Mouse (Mus musculus): Measurements from ENCODE around the gene Med16. TPM values are rescaled to one million over a fixed set of nuclear protein-coding genes. Genes with fewer than 3 reads are reported as not detected.
A peak's percentile ranks its signal among the peaks of the same experiment; 100 is the strongest.

The Med16 gene
- polyA plus RNA-seq, 1 experiment from 2014 or later, result 49.0 TPM

GRCm38 (mm10) chr10:79930826-79931186 lies 22.1 kb upstream of the Med16 start:
- no peak for ATAC-seq
- H3K4me1 ChIP-seq, result peaks cover 43% of the 10 kb centered on the region
- no peaks in the 10 kb centered on the region for H3K9me3 ChIP-seq (replicated peaks)
- no peaks in the 10 kb centered on the region for H3K27me3 ChIP-seq
- peaks cover 26% of the 10 kb centered on the region for H3K36me3 ChIP-seq (ENCODE audit: poor library complexity, severe bottlenecking)
- H3K27ac ChIP-seq, result no peak overlapping the region
- H3K4me2 ChIP-seq, result no peak overlapping the region
- WGBS, result 87% methylated on average over 16 of the region's 16 CpGs
- no peak overlapping the region for H3K9ac ChIP-seq
- no peak overlapping the region for H3K4me3 ChIP-seq

DNA sequence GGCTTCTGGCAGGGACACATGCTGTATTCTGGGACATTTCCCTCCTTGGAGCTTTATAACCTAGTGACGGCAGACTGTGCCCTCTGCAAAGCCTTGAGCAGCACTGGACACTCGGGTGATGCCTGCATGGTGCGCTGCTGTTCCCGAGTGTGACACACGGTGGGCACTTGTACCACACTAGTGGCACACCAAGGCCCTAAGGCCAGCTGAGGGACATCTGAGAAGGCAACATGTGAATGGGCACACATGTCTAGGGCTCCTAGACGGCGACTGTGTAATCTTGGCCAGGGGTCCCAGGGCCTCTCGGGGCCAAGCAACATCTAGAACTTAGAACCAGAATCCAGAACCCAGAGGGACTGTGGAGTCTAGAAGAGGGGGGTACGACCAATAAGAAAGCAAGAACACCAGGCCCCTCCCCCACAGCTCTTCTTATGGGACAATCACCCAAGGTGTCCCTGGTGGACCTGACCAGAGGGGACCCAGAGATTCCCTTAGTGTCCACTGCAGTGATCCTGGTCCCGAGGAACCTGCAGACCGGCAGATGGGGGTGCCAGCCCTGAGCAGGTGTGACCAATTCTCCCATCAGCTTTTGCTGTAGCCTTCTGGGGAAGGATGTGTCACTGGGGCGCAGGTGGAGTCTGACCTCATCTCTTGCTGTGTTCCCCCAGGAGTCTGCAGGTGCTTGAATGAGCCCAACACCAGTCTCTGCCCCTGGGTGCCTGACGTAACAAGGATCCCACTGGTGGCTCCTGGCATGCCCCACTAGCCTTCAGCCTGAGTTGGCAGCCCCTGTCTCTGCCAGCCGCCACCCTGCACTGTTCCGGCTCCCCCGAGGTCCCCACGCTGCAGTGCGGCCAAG lies 21.5 kb upstream of the Med16 start:
- Histone ChIP-seq H3K9me3 (replicated peaks) (no peaks in the 10 kb centered on the region), H3K4me3 (no peak overlapping the region), H3K4me1 (peaks cover 46% of the 10 kb centered on the region), H3K27ac (0 out of 2 replicates have a peak overlapping the region, but pooled peaks have one; percentile 57), H3K27me3 (no peaks in the 10 kb centered on the region), H3K4me2 (0 out of 2 replicates have a peak overlapping the region, but pooled peaks have one; percentile 93), H3K36me3 (ENCODE audit: poor library complexity, severe bottlenecking) (peaks cover 26% of the 10 kb centered on the region), H3K9ac (no peak overlapping the region)
- 88% methylated on average over 18 of the region's 18 CpGs for WGBS
- ATAC-seq, result no peak

- H3K9me3 ChIP-seq (replicated peaks), result no peaks in the 10 kb centered on the region
- WGBS, result 39% methylated on average over 9 of the region's 9 CpGs
- H3K36me3 ChIP-seq (ENCODE audit: poor library complexity, severe bottlenecking), result peaks cover 26% of the 10 kb centered on the region
- H3K9ac ChIP-seq, result peak overlapping the region; percentile 60
- ATAC-seq, result no peak
- H3K27me3 ChIP-seq, result peaks cover 2% of the 10 kb centered on the region
- H3K27ac ChIP-seq, result peak overlapping the region; percentile 57
- peak overlapping the region; percentile 98 for H3K4me3 ChIP-seq
- peak overlapping the region; percentile 93 for H3K4me2 ChIP-seq
- H3K4me1 ChIP-seq, result peaks cover 42% of the 10 kb centered on the region
Observed at GRCm38 (mm10) chr10:79928907-79929701, 20.4 kb upstream of the Med16 start.

DNA sequence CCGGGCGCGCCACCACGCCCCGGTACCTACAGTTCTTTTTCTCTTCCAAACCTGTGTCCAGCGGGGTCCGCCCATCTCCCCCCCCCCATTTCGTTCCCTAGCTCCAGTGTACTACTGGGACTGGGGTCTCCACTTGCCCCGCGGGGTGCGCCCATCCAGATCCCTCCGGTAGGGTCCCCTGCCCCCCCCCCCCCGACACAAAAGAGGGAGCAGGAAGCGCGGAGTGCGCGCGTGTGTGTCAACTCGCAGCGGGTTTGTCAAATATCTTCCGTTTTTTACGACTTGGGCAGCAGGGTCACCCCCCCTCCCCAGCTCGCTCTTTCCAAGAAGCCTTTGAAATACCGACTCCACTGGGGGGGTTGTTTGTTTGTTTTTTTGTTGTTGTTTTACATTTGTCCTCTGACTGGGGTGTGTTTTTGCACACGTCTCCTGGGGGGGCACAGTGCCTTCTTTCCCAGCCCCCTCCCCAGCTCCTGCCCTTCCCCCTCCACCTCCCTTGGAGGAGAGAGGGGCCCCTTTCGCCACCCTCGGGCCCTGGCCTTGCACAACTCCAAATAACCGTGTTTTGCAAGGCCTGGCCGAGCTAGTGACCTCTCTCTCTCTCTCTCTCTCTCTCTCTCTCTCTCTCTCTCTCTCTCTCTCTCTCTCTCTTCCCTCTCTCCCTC lies 19.4 kb upstream of the Med16 start:
- H3K36me3 ChIP-seq (ENCODE audit: poor library complexity, severe bottlenecking), result peaks cover 26% of the 10 kb centered on the region
- H3K4me1 ChIP-seq, result peaks cover 39% of the 10 kb centered on the region
- H3K27ac ChIP-seq, result peak overlapping the region; percentile 89
- peaks cover 11% of the 10 kb centered on the region for H3K27me3 ChIP-seq
- H3K9me3 ChIP-seq (replicated peaks), result no peaks in the 10 kb centered on the region
- WGBS, result 2% methylated on average over 29 of the region's 29 CpGs
- H3K4me2 ChIP-seq, result peak overlapping the region; percentile 93
- H3K4me3 ChIP-seq, result peak overlapping the region; percentile 98
- peak overlapping the region; percentile 88 for H3K9ac ChIP-seq
- ATAC-seq, result no peak

- peak overlapping the region; percentile 98 for H3K4me3 ChIP-seq
- WGBS, result under 1% methylated on average over 54 of the region's 54 CpGs
- H3K9me3 ChIP-seq (replicated peaks), result no peaks in the 10 kb centered on the region
- peak overlapping the region; percentile 89 for H3K27ac ChIP-seq
- peak overlapping the region; percentile 93 for H3K4me2 ChIP-seq
- peaks cover 34% of the 10 kb centered on the region for H3K4me1 ChIP-seq
- peaks cover 18% of the 10 kb centered on the region for H3K27me3 ChIP-seq
- H3K36me3 ChIP-seq (ENCODE audit: poor library complexity, severe bottlenecking), result peaks cover 21% of the 10 kb centered on the region
- ATAC-seq, result peak; percentile 39
- H3K9ac ChIP-seq, result peak overlapping the region; percentile 88
Observed at GRCm38 (mm10) chr10:79927324-79928029, 18.8 kb upstream of the Med16 start.

GRCm38 (mm10) chr10:79926491-79927323 lies 18.0 kb upstream of the Med16 start, which contains the start of gene Arid3a:
Arid3a (plus strand) TSS chr10:79927043.
- H3K9me3 ChIP-seq (replicated peaks), result no peaks in the 10 kb centered on the region
- peak; percentile 85 for ATAC-seq

DNA sequence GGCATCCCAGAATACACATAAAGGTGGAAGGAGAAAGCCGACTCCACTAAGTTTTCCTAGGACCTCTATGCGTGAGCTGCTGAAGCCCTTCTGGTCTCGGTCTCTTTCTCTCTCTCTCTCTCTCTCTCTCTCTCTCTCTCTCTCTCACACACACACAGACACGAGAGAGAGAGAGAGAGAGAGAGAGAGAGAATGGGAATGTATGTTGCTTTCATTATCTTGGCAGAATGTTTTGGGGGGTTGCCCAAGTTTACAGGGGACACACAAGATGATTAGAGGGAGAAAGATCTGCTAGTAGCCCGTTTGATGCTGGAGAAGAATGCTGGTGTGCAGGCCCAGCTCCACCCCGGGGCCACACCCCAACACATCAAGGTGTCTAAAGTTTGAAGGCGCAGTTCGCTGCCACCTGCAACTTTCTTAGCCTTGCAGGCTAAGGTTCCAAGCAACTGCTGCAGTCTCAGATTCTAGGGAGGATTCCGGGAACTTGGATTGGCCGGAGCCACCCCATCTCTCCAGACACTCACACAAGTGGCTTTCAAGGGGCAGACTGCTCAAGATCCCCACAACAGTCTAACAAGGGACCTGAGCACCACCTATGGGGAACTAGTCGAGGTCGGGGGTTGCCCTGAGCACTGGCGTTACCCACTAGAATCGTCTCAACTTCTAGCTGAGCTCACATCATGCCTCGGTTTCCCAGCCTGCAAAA lies 17.2 kb upstream of the Med16 start:
- WGBS, result 9% methylated on average over 14 of the region's 15 CpGs
- Histone ChIP-seq H3K4me3 (peak overlapping the region; percentile 98), H3K4me1 (peaks cover 41% of the 10 kb centered on the region), H3K4me2 (peak overlapping the region; percentile 93), H3K9me3 (replicated peaks) (no peaks in the 10 kb centered on the region), H3K36me3 (ENCODE audit: poor library complexity, severe bottlenecking) (peaks cover 5% of the 10 kb centered on the region; the same call in 1 of the 2 replicates), H3K9ac (peak overlapping the region; percentile 88), H3K27ac (0 out of 2 replicates have a peak overlapping the region, but pooled peaks have one; percentile 89), H3K27me3 (peaks cover 34% of the 10 kb centered on the region)
- ATAC-seq, result no peak

More at GRCm38 (mm10) chr10:79926491-79927323, 18.0 kb upstream of the Med16 start, which contains the start of gene Arid3a:
- under 1% methylated on average over 63 of the region's 63 CpGs for WGBS
- H3K4me3 ChIP-seq, result peak within 1 kb of the TSS; percentile 98
- H3K27me3 ChIP-seq, result peaks cover 26% of the 10 kb centered on the region
- peaks cover 34% of the 10 kb centered on the region for H3K4me1 ChIP-seq
- peak within 1 kb of the TSS; percentile 93 for H3K4me2 ChIP-seq
- H3K9ac ChIP-seq, result peak within 1 kb of the TSS; percentile 88
- H3K27ac ChIP-seq, result peak within 1 kb of the TSS; percentile 89
- peaks cover 13% of the 10 kb centered on the region for H3K36me3 ChIP-seq (ENCODE audit: poor library complexity, severe bottlenecking)

DNA sequence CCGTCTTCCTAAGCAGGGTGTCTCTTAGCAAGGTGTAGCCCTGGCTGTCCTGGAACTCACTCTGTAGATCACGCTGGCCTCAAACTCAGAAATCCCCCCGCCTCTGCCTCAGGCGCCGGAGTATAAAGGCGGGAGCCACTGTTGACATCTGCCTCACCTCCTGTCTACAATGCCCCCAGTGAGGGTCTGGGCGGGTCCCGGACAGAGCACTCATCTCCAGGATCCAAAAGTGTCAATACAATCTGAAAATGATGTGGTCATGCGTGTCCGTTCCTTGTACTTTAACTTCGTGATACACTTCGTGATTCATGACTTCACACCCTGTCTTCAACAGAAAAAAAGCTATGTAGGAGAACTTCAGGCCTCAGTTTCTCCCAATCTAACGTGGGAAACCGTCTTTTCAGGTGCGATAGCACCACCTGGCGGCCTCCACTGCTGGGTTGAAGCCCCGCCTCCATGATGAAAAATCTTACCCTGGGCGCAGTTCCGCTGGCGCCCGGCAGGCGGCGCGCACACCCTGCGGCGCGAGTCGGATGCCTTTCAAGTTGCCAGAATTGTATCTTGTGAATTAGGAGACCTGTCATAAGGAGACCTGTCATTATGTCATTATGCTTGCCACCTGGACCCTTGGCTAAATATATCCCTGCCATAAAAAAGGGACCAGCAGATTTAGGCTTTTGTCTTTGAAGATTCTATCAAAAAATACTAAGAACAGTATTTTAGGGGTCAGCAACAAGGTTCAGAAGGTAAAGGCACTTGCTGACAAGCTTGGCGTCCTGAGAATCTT lies 16.5 kb upstream of the Med16 start:
- Histone ChIP-seq H3K4me2 (peak overlapping the region; percentile 93), H3K9me3 (replicated peaks) (no peaks in the 10 kb centered on the region), H3K27me3 (peaks cover 41% of the 10 kb centered on the region), H3K27ac (no peak overlapping the region), H3K4me1 (peaks cover 44% of the 10 kb centered on the region), H3K36me3 (ENCODE audit: poor library complexity, severe bottlenecking) (no peaks in the 10 kb centered on the region), H3K4me3 (no peak overlapping the region), H3K9ac (no peak overlapping the region)
- peak; percentile 3; the same call in 1 of the 2 replicates for ATAC-seq
- WGBS, result 13% methylated on average over 29 of the region's 29 CpGs

GRCm38 (mm10) chr10:79921572-79921971 lies 12.8 kb upstream of the Med16 start:
- WGBS, result 1% methylated on average over 34 of the region's 34 CpGs
- peak overlapping the region; percentile 44 for H3K4me2 ChIP-seq
- H3K4me3 ChIP-seq, result peak overlapping the region; percentile 26
- no peaks in the 10 kb centered on the region for H3K36me3 ChIP-seq (ENCODE audit: poor library complexity, severe bottlenecking)
- H3K4me1 ChIP-seq, result peaks cover 39% of the 10 kb centered on the region
- H3K9ac ChIP-seq, result peak overlapping the region; percentile 38; the same call in 1 of the 2 replicates
- no peak for ATAC-seq
- no peak overlapping the region for H3K27ac ChIP-seq
- H3K27me3 ChIP-seq, result peaks cover 72% of the 10 kb centered on the region
- no peaks in the 10 kb centered on the region for H3K9me3 ChIP-seq (replicated peaks)

Measured in forebrain, embryonic 13.5 days (tissue).